ENCODE assay signal across 27 mouse cellular contexts in genomic region chr16:23968888-23969287, GRCm38 (mm10). TPM values are rescaled to one million over a fixed set of nuclear protein-coding genes. Genes with fewer than 3 reads are reported as not detected.
A peak's percentile ranks its signal among the peaks of the same experiment; 100 is the strongest.
DNase-seq lines count a peak whose midpoint lies in the region; ATAC-seq lines count a peak whose summit lies in the region.
"Had no signal": no experiment of that assay in that cellular context is flagged by ENCODE, and none has a peak within 500 bp of the region (broad histone marks: within the 10 kb centered on the region; RNA-seq: fewer than 3 reads in every experiment).

No protein-coding gene starts in this region.

- peak; percentile 5 for DNase-seq in embryonic facial prominence, embryonic 11.5 days (ENCODE audit: low spot score)
- no peak for DNase-seq in embryonic facial prominence, embryonic 10.5 days (ENCODE audit: low spot score)
- no peak for DNase-seq in lung, postnatal 36 days
- DNase-seq in midbrain, embryonic 11.5 days (ENCODE audit: low spot score, missing footprints), result peak; percentile 70
- DNase-seq in heart, adult 18-20 months, result no peak
- DNase-seq: adrenal gland, postnatal 14 days; cerebellum, adult 11-12 months; cerebellum, adult 9-11 months; cerebellum, postnatal 36 days; gastrocnemius, postnatal 14 days had no signal

- no peak overlapping the region for H3K4me2 ChIP-seq in embryonic facial prominence, embryonic 11.5 days (ENCODE audit: low read depth, low read length)
- H3K4me2 ChIP-seq in lung, embryonic 15.5 days, result no peak overlapping the region
- no peak overlapping the region for H3K4me2 ChIP-seq in midbrain, embryonic 11.5 days
- no peak overlapping the region for H3K4me2 ChIP-seq in midbrain, embryonic 16.5 days (ENCODE audit: low read length)
- H3K4me2 ChIP-seq: embryonic facial prominence, embryonic 12.5 days; forebrain, embryonic 15.5 days; heart, embryonic 12.5 days; hindbrain, embryonic 14.5 days had no signal

- H3K27me3 ChIP-seq in embryonic facial prominence, embryonic 11.5 days (ENCODE audit: control insufficient read depth, insufficient read depth, low read length), result no peaks in the 10 kb centered on the region
- H3K27me3 ChIP-seq in embryonic facial prominence, embryonic 10.5 days (replicated peaks; ENCODE audit: low read depth, poor library complexity, severe bottlenecking), result no peaks in the 10 kb centered on the region
- no peaks in the 10 kb centered on the region for H3K27me3 ChIP-seq in lung, embryonic 15.5 days
- no peaks in the 10 kb centered on the region for H3K27me3 ChIP-seq in midbrain, embryonic 11.5 days (ENCODE audit: control insufficient read depth, insufficient read depth, low read length)
- H3K27me3 ChIP-seq in midbrain, embryonic 16.5 days (ENCODE audit: control insufficient read depth, insufficient read depth, low read depth, low read length), result no peaks in the 10 kb centered on the region
- H3K27me3 ChIP-seq: CH12.LX; embryonic facial prominence, embryonic 12.5 days; forebrain, embryonic 15.5 days; heart, embryonic 12.5 days; Patski had no signal

- ATAC-seq in embryonic facial prominence, embryonic 11.5 days (replicated peaks; ENCODE audit: insufficient number of reproducible peaks, low FRiP score, low TSS enrichment, low read depth), result no peak
- peak; percentile 61; the same call in 1 of the 2 replicates for ATAC-seq in lung, embryonic 15.5 days (ENCODE audit: borderline replicate concordance, extremely low read depth, low FRiP score, low TSS enrichment)
- ATAC-seq in midbrain, embryonic 11.5 days (ENCODE audit: low FRiP score), result no peak
- no peak for ATAC-seq in midbrain, embryonic 16.5 days
- peak; percentile 20; the same call in 1 of the 2 replicates for ATAC-seq in megakaryocyte, adult 5-6 weeks (ENCODE audit: poor library complexity, severe bottlenecking)
- ATAC-seq: activated CD4-positive, CD25-positive, alpha-beta regulatory T cell, adult 4 months; forebrain, embryonic 15.5 days; Patski had no signal

- WGBS in embryonic facial prominence, embryonic 11.5 days, result 70% methylated on average over 4 of the region's 4 CpGs
- WGBS in embryonic facial prominence, embryonic 10.5 days, result 70% methylated on average over 4 of the region's 4 CpGs
- WGBS in lung, embryonic 15.5 days, result 55% methylated on average over 4 of the region's 4 CpGs
- WGBS in midbrain, embryonic 11.5 days, result 58% methylated on average over 4 of the region's 4 CpGs
- WGBS in midbrain, embryonic 16.5 days, result 67% methylated on average over 4 of the region's 4 CpGs

- H3K9ac ChIP-seq in embryonic facial prominence, embryonic 11.5 days (replicated peaks; ENCODE audit: low read length), result no peak overlapping the region
- H3K9ac ChIP-seq in lung, embryonic 15.5 days, result no peak overlapping the region
- no peak overlapping the region for H3K9ac ChIP-seq in midbrain, embryonic 11.5 days (ENCODE audit: low read length)
- H3K9ac ChIP-seq in midbrain, embryonic 16.5 days (ENCODE audit: low read depth, low read length), result no peak overlapping the region
- H3K9ac ChIP-seq: embryonic facial prominence, embryonic 12.5 days; forebrain, embryonic 15.5 days; heart, embryonic 12.5 days; hindbrain, embryonic 14.5 days had no signal

- H3K4me3 ChIP-seq in embryonic facial prominence, embryonic 11.5 days (ENCODE audit: low read depth, low read length), result no peak overlapping the region
- H3K4me3 ChIP-seq in embryonic facial prominence, embryonic 10.5 days, result no peak overlapping the region
- no peak overlapping the region for H3K4me3 ChIP-seq in lung, embryonic 15.5 days
- no peak overlapping the region for H3K4me3 ChIP-seq in midbrain, embryonic 11.5 days (ENCODE audit: low read depth, low read length)
- no peak overlapping the region for H3K4me3 ChIP-seq in midbrain, embryonic 16.5 days (ENCODE audit: low read depth, low read length)
- H3K4me3 ChIP-seq: embryonic facial prominence, embryonic 12.5 days; forebrain, embryonic 15.5 days; heart, embryonic 12.5 days; hindbrain, embryonic 10.5 days had no signal

- no peaks in the 10 kb centered on the region for H3K36me3 ChIP-seq in embryonic facial prominence, embryonic 11.5 days (replicated peaks; ENCODE audit: control insufficient read depth, insufficient read depth, low read depth, low read length)
- H3K36me3 ChIP-seq in embryonic facial prominence, embryonic 10.5 days (replicated peaks), result no peaks in the 10 kb centered on the region
- peaks cover 27% of the 10 kb centered on the region for H3K36me3 ChIP-seq in lung, embryonic 15.5 days
- no peaks in the 10 kb centered on the region for H3K36me3 ChIP-seq in midbrain, embryonic 11.5 days (ENCODE audit: control insufficient read depth, insufficient read depth, low read length)
- no peaks in the 10 kb centered on the region for H3K36me3 ChIP-seq in midbrain, embryonic 16.5 days (ENCODE audit: control insufficient read depth, insufficient read depth, low read length)
- H3K36me3 ChIP-seq: hindbrain, embryonic 10.5 days had no signal

- H3K9me3 ChIP-seq in embryonic facial prominence, embryonic 11.5 days (replicated peaks; ENCODE audit: control insufficient read depth, low read length), result no peaks in the 10 kb centered on the region
- no peaks in the 10 kb centered on the region for H3K9me3 ChIP-seq in embryonic facial prominence, embryonic 10.5 days
- no peaks in the 10 kb centered on the region for H3K9me3 ChIP-seq in lung, embryonic 15.5 days
- H3K9me3 ChIP-seq in midbrain, embryonic 11.5 days (ENCODE audit: control insufficient read depth, low read length), result no peaks in the 10 kb centered on the region
- H3K9me3 ChIP-seq in midbrain, embryonic 16.5 days (replicated peaks; ENCODE audit: control insufficient read depth, low read length, poor library complexity, severe bottlenecking), result no peaks in the 10 kb centered on the region
- H3K9me3 ChIP-seq: embryonic facial prominence, embryonic 12.5 days; forebrain, embryonic 15.5 days; hindbrain, embryonic 10.5 days had no signal

- no peaks in the 10 kb centered on the region for H3K4me1 ChIP-seq in embryonic facial prominence, embryonic 11.5 days (ENCODE audit: control insufficient read depth, insufficient read depth, low read length)
- H3K4me1 ChIP-seq in embryonic facial prominence, embryonic 10.5 days, result peaks cover 15% of the 10 kb centered on the region
- 0 out of 2 replicates have a peak, but pooled peaks cover 4% of the 10 kb centered on the region for H3K4me1 ChIP-seq in lung, embryonic 15.5 days
- peaks cover 3% of the 10 kb centered on the region; the same call in 1 of the 2 replicates for H3K4me1 ChIP-seq in midbrain, embryonic 11.5 days (ENCODE audit: control insufficient read depth, insufficient read depth, low read length)
- peaks cover 5% of the 10 kb centered on the region; the same call in 1 of the 2 replicates for H3K4me1 ChIP-seq in midbrain, embryonic 16.5 days (ENCODE audit: control insufficient read depth, insufficient read depth, low read length)
- H3K4me1 ChIP-seq: embryonic facial prominence, embryonic 12.5 days had no signal

- no peak overlapping the region for H3K27ac ChIP-seq in embryonic facial prominence, embryonic 11.5 days (replicated peaks; ENCODE audit: low read depth, low read length)
- H3K27ac ChIP-seq in embryonic facial prominence, embryonic 10.5 days (replicated peaks), result no peak overlapping the region
- H3K27ac ChIP-seq in lung, embryonic 15.5 days, result peak overlapping the region; percentile 27; the same call in 1 of the 2 replicates
- H3K27ac ChIP-seq in midbrain, embryonic 11.5 days (ENCODE audit: low read depth, low read length), result no peak overlapping the region
- H3K27ac ChIP-seq in midbrain, embryonic 16.5 days (ENCODE audit: low read length), result no peak overlapping the region
- H3K27ac ChIP-seq: embryonic facial prominence, embryonic 12.5 days; forebrain, embryonic 15.5 days; hindbrain, embryonic 10.5 days; hindbrain, embryonic 14.5 days had no signal

RNA-seq across cellular contexts. Expression of gene Gm37419, which starts 19.4 kb away (rescaled TPM):
- not detected in 2 replicates for polyA plus RNA-seq in embryonic facial prominence, embryonic 11.5 days (2014; fragmentation: Nextera tagmentation; extraction: Ambion mirVana)
- not detected in 2 replicates for polyA plus RNA-seq in embryonic facial prominence, embryonic 10.5 days (2016; fragmentation: Nextera tagmentation; extraction: Ambion mirVana)
- not detected in 2 replicates for polyA plus RNA-seq in lung, embryonic 15.5 days (2015; fragmentation: Nextera tagmentation; extraction: Ambion mirVana)
- not detected in 2 replicates for polyA plus RNA-seq in midbrain, embryonic 11.5 days (2014; fragmentation: Nextera tagmentation; extraction: Ambion mirVana)
- polyA plus RNA-seq in midbrain, embryonic 16.5 days (2015; fragmentation: Nextera tagmentation; extraction: Ambion mirVana), result not detected in 2 replicates
- not detected in 2 replicates for total RNA-seq in megakaryocyte, adult 5-6 weeks (2015)
- total RNA-seq in megakaryocyte, adult 5-6 weeks (2017), result not detected in 2 replicates
- total RNA-seq in heart, adult 18-20 months (2021), result not detected
- total RNA-seq: adrenal gland, adult 18-20 months; adrenal gland, postnatal 14 days; CH12.LX; gastrocnemius, postnatal 14 days; heart, adult 8-10 months; heart, postnatal 25 days had no signal
- polyA plus RNA-seq: activated CD4-positive, CD25-positive, alpha-beta regulatory T cell, adult 4 months; embryonic facial prominence, embryonic 12.5 days; forebrain, embryonic 11.5 days; gonadal fat pad, adult 2 months; heart, embryonic 12.5 days; heart, embryonic 16.5 days; hindbrain, embryonic 10.5 days; hindbrain, embryonic 14.5 days had no signal

RNA-seq across cellular contexts. Expression of gene Bcl6, which starts 19.8 kb away (rescaled TPM):
- polyA plus RNA-seq in embryonic facial prominence, embryonic 11.5 days (2014; fragmentation: Nextera tagmentation; extraction: Ambion mirVana), result 0.25 and 0.56 TPM in 2 replicates
- 0.16 and 0.25 TPM in 2 replicates for polyA plus RNA-seq in embryonic facial prominence, embryonic 10.5 days (2016; fragmentation: Nextera tagmentation; extraction: Ambion mirVana)
- 1.7 TPM in 2 replicates for polyA plus RNA-seq in lung, embryonic 15.5 days (2015; fragmentation: Nextera tagmentation; extraction: Ambion mirVana)
- polyA plus RNA-seq in midbrain, embryonic 11.5 days (2014; fragmentation: Nextera tagmentation; extraction: Ambion mirVana), result 0.11 TPM in 1 of 2 replicates, not detected in the other
- 0.31 and 0.60 TPM in 2 replicates for polyA plus RNA-seq in midbrain, embryonic 16.5 days (2015; fragmentation: Nextera tagmentation; extraction: Ambion mirVana)
- 31.7 and 35.0 TPM in 2 replicates for total RNA-seq in megakaryocyte, adult 5-6 weeks (2015)
- 22.1 and 23.4 TPM in 2 replicates for total RNA-seq in megakaryocyte, adult 5-6 weeks (2017)
- total RNA-seq in heart, adult 18-20 months (2021), result 10 to 100 TPM; 21.2 to 24.4 TPM

RNA-seq across cellular contexts. Expression of gene Rtp2, which starts 36.7 kb away (rescaled TPM):
- polyA plus RNA-seq in embryonic facial prominence, embryonic 11.5 days (2014; fragmentation: Nextera tagmentation; extraction: Ambion mirVana), result not detected in 2 replicates
- 0.10 TPM in 1 of 2 replicates, not detected in the other for polyA plus RNA-seq in embryonic facial prominence, embryonic 10.5 days (2016; fragmentation: Nextera tagmentation; extraction: Ambion mirVana)
- polyA plus RNA-seq in lung, embryonic 15.5 days (2015; fragmentation: Nextera tagmentation; extraction: Ambion mirVana), result not detected in 2 replicates
- polyA plus RNA-seq in midbrain, embryonic 11.5 days (2014; fragmentation: Nextera tagmentation; extraction: Ambion mirVana), result not detected in 2 replicates
- polyA plus RNA-seq in midbrain, embryonic 16.5 days (2015; fragmentation: Nextera tagmentation; extraction: Ambion mirVana), result 0.11 and 0.34 TPM in 2 replicates
- total RNA-seq in megakaryocyte, adult 5-6 weeks (2015), result not detected in 2 replicates
- not detected in 2 replicates for total RNA-seq in megakaryocyte, adult 5-6 weeks (2017)
- not detected for total RNA-seq in heart, adult 18-20 months (2021)
- total RNA-seq: adrenal gland, adult 18-20 months; adrenal gland, postnatal 14 days; CH12.LX; gastrocnemius, postnatal 14 days; heart, adult 8-10 months; heart, postnatal 25 days had no signal
- polyA plus RNA-seq: activated CD4-positive, CD25-positive, alpha-beta regulatory T cell, adult 4 months; forebrain, embryonic 11.5 days; forebrain, embryonic 15.5 days; gonadal fat pad, adult 2 months; heart, embryonic 12.5 days; heart, embryonic 16.5 days; hindbrain, embryonic 10.5 days; hindbrain, embryonic 14.5 days; Patski had no signal

Comparison
In these comparisons a context has a peak if more than half of its experiments do, and no peak if none do; other contexts are left out.
1. DNase-seq: peak in embryonic facial prominence, embryonic 11.5 days (single experiment) and midbrain, embryonic 11.5 days (single experiment); none in embryonic facial prominence, embryonic 10.5 days (single experiment), lung, postnatal 36 days (single experiment) and heart, adult 18-20 months (0 of 2).
2. ATAC-seq: peak in lung, embryonic 15.5 days (single experiment) and megakaryocyte, adult 5-6 weeks (single experiment); none in embryonic facial prominence, embryonic 11.5 days (single experiment), midbrain, embryonic 11.5 days (single experiment) and midbrain, embryonic 16.5 days (single experiment).